Mouse (Mus musculus) hindbrain, embryonic 12.5 days (tissue): ENCODE results near the gene Cadps2. TPM values are rescaled to one million over a fixed set of nuclear protein-coding genes. Genes with fewer than 3 reads are reported as not detected.

Experiments
- ATAC-seq: fragments of 200-750 bp; cut with Nextera tagmentation; 2 replicates; pipeline ENCODE4 v1.8.0; 2017; ENCODE audit warnings: moderate TSS enrichment; ENCODE audit not compliant: low FRiP score
- H3K27ac ChIP-seq: fragments of 300-500 bp; sonication (generic); 2 replicates; pipeline ENCODE4 v1.5.1; 2016; ENCODE audit warnings: mild to moderate bottlenecking
- H3K27me3 ChIP-seq: fragments of 300-500 bp; sonication (generic); 2 replicates; pipeline ENCODE4 v1.6.1; 2016; ENCODE audit warnings: mild to moderate bottlenecking
- H3K36me3 ChIP-seq: fragments of 300-500 bp; sonication (generic); 2 replicates; pipeline ENCODE4 v1.6.1; 2016; ENCODE audit warnings: mild to moderate bottlenecking
- H3K4me1 ChIP-seq: fragments of 300-500 bp; sonication (generic); 2 replicates; pipeline ENCODE4 v1.6.1; 2016
- H3K4me2 ChIP-seq: fragments of 300-500 bp; sonication (generic); replicated peaks from 2 replicates; pipeline ENCODE4 v1.6.1; 2016; ENCODE audit warnings: mild to moderate bottlenecking
- H3K4me3 ChIP-seq: fragments of 300-500 bp; sonication (generic); 2 replicates; pipeline ENCODE4 v1.5.1; 2016; ENCODE audit warnings: mild to moderate bottlenecking
- H3K9ac ChIP-seq: fragments of 300-500 bp; sonication (generic); 2 replicates; pipeline ENCODE4 v1.6.1; 2016; ENCODE audit warnings: mild to moderate bottlenecking, moderate library complexity
- H3K9me3 ChIP-seq: fragments of 300-500 bp; sonication (generic); replicated peaks from 2 replicates; pipeline ENCODE4 v1.6.1; 2016; ENCODE audit warnings: mild to moderate bottlenecking
- WGBS: fragments of 180-500 bp; shearing (Covaris S2); methylation state at CpG from one replicate; pipeline ENCODE4 v1.1.7; 2016; 5-methylcytosine and 5-hydroxymethylcytosine counted together
- polyA plus RNA-seq: library from polyadenylated mRNA; unstranded; fragments of >200 nt; fragmentation: Nextera tagmentation; extraction: Ambion mirVana; gene quantifications from 2 replicates; pipeline ENCODE4 v1.2.1, GENCODE M21; 2016

Cadps2 gene
- polyA plus RNA-seq, 1 experiment from 2014 or later: 3.4 TPM

- Histone ChIP-seq H3K36me3 (no peaks in the 10 kb centered on the region), H3K4me1 (no peaks in the 10 kb centered on the region), H3K9me3 (no peaks in the 10 kb centered on the region), H3K4me3 (no peak overlapping the region), H3K4me2 (no peak overlapping the region), H3K27me3 (peaks cover 3% of the 10 kb centered on the region; the same call in 1 of the 2 replicates), H3K27ac (no peak overlapping the region), H3K9ac (no peak overlapping the region)
- WGBS: 92% methylated on average over 4 of the region's 4 CpGs
- ATAC-seq: no peak
Measured at GRCm38 (mm10) chr6:23392711-23393110, 446.5 kb downstream of the Cadps2 start.

- Histone ChIP-seq H3K9ac (no peak overlapping the region), H3K27me3 (peaks cover 3% of the 10 kb centered on the region; the same call in 1 of the 2 replicates), H3K4me1 (peaks cover 14% of the 10 kb centered on the region), H3K27ac (no peak overlapping the region), H3K4me2 (no peak overlapping the region), H3K9me3 (no peaks in the 10 kb centered on the region), H3K36me3 (no peaks in the 10 kb centered on the region), H3K4me3 (no peak overlapping the region)
- 39% methylated on average over 5 of the region's 5 CpGs for WGBS
- ATAC-seq: no peak
Measured at GRCm38 (mm10) chr6:23386711-23387110, 452.5 kb downstream of the Cadps2 start.

DNA sequence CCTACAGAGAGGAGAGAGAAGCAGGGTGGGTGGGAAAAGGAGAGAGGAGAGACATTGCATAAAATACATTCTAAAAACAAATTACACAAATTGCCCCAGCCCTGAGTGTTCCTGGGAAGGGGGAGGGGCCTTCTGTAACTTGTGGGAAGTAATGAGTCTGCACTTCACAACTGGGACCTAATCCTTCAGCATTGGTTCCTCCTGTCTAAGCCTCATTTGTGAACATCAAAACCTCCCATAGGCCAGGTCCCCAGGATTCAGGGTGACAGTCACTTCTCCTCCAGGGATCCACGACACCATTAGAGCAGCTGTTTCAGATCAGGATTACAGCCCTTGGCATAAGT lies 456.2 kb downstream of the Cadps2 start:
- Histone ChIP-seq H3K9ac (no peak overlapping the region), H3K4me3 (no peak overlapping the region), H3K4me1 (peaks cover 14% of the 10 kb centered on the region), H3K4me2 (peak overlapping the region; percentile 32), H3K27ac (no peak overlapping the region), H3K27me3 (peaks cover under 1% of the 10 kb centered on the region; the same call in 1 of the 2 replicates), H3K9me3 (no peaks in the 10 kb centered on the region), H3K36me3 (no peaks in the 10 kb centered on the region)
- peak; percentile 48 for ATAC-seq
- WGBS: 24% methylated on average over 1 of the region's 1 CpGs

GRCm38 (mm10) chr6:23382283-23383003 lies 456.8 kb downstream of the Cadps2 start:
- Histone ChIP-seq H3K27ac (no peak overlapping the region), H3K9ac (no peak overlapping the region)
- ATAC-seq: peak; percentile 57

GRCm38 (mm10) chr6:23376327-23376726 lies 462.9 kb downstream of the Cadps2 start:
- H3K4me2 ChIP-seq: no peak overlapping the region
- no peak overlapping the region for H3K9ac ChIP-seq
- ATAC-seq: no peak
- 92% methylated on average over 7 of the region's 7 CpGs for WGBS
- no peaks in the 10 kb centered on the region for H3K9me3 ChIP-seq
- H3K4me1 ChIP-seq: no peaks in the 10 kb centered on the region
- no peak overlapping the region for H3K4me3 ChIP-seq
- no peaks in the 10 kb centered on the region for H3K36me3 ChIP-seq
- H3K27ac ChIP-seq: no peak overlapping the region
- H3K27me3 ChIP-seq: no peaks in the 10 kb centered on the region

More at GRCm38 (mm10) chr6:23382283-23383003, 456.8 kb downstream of the Cadps2 start:
- no peaks in the 10 kb centered on the region for H3K27me3 ChIP-seq
- peak overlapping the region; percentile 32 for H3K4me2 ChIP-seq
- H3K4me1 ChIP-seq: peaks cover 14% of the 10 kb centered on the region
- no peaks in the 10 kb centered on the region for H3K9me3 ChIP-seq
- 16% methylated on average over 12 of the region's 12 CpGs for WGBS
- H3K36me3 ChIP-seq: no peaks in the 10 kb centered on the region
- no peak overlapping the region for H3K4me3 ChIP-seq

DNA sequence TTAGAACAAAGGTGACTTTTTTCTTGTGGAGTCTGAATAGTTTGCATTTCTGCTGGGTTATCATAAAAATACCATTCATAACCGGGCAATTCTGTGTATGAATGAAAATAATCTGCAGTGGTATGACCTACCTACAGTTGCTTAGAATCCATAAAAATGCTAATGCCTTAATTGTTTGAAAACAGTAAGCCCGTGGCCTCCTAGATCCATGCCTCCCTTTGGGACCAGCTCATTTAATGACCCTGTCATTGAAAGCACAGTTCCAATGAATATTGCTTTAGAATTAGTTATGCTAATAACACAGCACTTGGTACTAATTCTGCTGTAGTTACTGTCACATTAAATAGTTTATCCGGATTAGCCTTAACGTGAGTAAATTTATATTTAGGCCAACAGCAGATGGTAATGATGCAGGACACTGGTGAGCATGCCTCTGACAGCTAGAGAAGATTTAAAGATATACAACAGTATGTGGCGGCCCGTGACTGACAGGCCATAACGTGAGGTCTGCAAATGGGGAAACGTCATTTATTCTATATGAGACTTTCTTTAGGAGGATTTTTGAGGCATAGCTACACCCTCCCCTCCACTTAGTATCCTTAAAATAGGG lies 477.3 kb downstream of the Cadps2 start:
- peak; percentile 58 for ATAC-seq
- H3K27ac ChIP-seq: no peak overlapping the region
- no peak overlapping the region for H3K4me3 ChIP-seq
- H3K9me3 ChIP-seq: no peaks in the 10 kb centered on the region
- H3K4me1 ChIP-seq: no peaks in the 10 kb centered on the region
- H3K36me3 ChIP-seq: no peaks in the 10 kb centered on the region
- H3K4me2 ChIP-seq: no peak overlapping the region
- WGBS: 55% methylated on average over 8 of the region's 8 CpGs
- no peaks in the 10 kb centered on the region for H3K27me3 ChIP-seq
- H3K9ac ChIP-seq: no peak overlapping the region

DNA sequence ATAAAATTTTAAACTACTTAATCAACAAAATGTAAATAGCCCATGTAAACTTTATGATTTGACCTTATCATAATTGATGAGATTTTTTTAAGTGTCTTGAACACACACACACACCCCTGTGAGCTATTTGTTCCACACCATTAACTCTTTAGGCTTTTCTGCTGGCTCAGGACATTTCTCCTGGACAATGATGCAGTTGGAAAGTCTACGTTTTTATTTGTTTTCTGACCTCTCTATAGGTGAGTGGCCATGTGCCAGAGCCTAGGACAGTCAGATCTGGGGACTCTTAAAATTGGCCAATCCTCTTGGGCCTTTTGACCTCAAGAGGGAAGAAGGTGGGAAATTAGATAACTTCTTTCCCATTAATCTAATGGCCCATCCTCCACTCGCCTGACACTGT lies 478.6 kb downstream of the Cadps2 start:
- Histone ChIP-seq H3K4me1 (no peaks in the 10 kb centered on the region), H3K4me3 (no peak overlapping the region), H3K36me3 (no peaks in the 10 kb centered on the region), H3K27me3 (no peaks in the 10 kb centered on the region), H3K4me2 (no peak overlapping the region), H3K27ac (no peak overlapping the region), H3K9me3 (no peaks in the 10 kb centered on the region), H3K9ac (no peak overlapping the region)
- ATAC-seq: no peak
- WGBS: 54% methylated on average over 2 of the region's 2 CpGs

- Histone ChIP-seq H3K4me1 (peaks cover 3% of the 10 kb centered on the region; the same call in 1 of the 2 replicates), H3K36me3 (no peaks in the 10 kb centered on the region), H3K4me3 (no peak overlapping the region), H3K9me3 (no peaks in the 10 kb centered on the region), H3K27me3 (no peaks in the 10 kb centered on the region), H3K4me2 (no peak overlapping the region), H3K27ac (no peak overlapping the region), H3K9ac (no peak overlapping the region)
- ATAC-seq: no peak
- 42% methylated on average over 4 of the region's 4 CpGs for WGBS
Measured at GRCm38 (mm10) chr6:23356141-23356540, 483.1 kb downstream of the Cadps2 start.

DNA sequence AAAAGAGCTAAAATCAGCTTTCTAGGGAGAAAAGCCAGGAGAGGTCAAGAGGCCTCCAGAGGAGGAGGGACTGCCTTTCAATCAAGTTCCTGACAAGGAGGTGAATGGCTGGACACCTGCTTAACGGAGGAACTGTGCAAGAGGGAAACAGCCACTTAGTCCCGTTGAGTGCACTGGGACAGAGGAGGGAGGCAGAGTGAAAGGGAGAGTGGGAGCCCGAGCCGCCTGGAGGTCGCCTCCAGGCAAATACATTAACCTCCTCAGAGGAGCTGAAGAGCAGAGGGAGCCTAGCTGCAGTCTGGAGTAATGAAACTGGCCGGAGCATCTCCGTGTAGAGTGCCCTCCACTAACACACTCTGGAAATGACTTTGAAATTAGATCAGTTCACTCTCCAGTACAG lies 485.7 kb downstream of the Cadps2 start:
- no peak overlapping the region for H3K27ac ChIP-seq
- peak; percentile 74 for ATAC-seq
- no peak overlapping the region for H3K4me3 ChIP-seq
- H3K27me3 ChIP-seq: no peaks in the 10 kb centered on the region
- peaks cover 3% of the 10 kb centered on the region; the same call in 1 of the 2 replicates for H3K4me1 ChIP-seq
- WGBS: 4% methylated on average over 7 of the region's 7 CpGs
- H3K9me3 ChIP-seq: no peaks in the 10 kb centered on the region
- no peaks in the 10 kb centered on the region for H3K36me3 ChIP-seq
- H3K9ac ChIP-seq: no peak overlapping the region
- H3K4me2 ChIP-seq: no peak overlapping the region

- Histone ChIP-seq H3K27me3 (no peaks in the 10 kb centered on the region), H3K36me3 (no peaks in the 10 kb centered on the region), H3K4me1 (no peaks in the 10 kb centered on the region), H3K4me2 (no peak overlapping the region), H3K27ac (no peak overlapping the region), H3K9me3 (no peaks in the 10 kb centered on the region), H3K9ac (no peak overlapping the region), H3K4me3 (no peak overlapping the region)
- WGBS: 78% methylated on average over 7 of the region's 7 CpGs
- ATAC-seq: no peak
Measured at GRCm38 (mm10) chr6:23337411-23338063, 501.7 kb downstream of the Cadps2 start.

- Histone ChIP-seq H3K9ac (no peak overlapping the region), H3K27ac (no peak overlapping the region), H3K27me3 (no peaks in the 10 kb centered on the region), H3K4me1 (no peaks in the 10 kb centered on the region), H3K9me3 (no peaks in the 10 kb centered on the region), H3K36me3 (no peaks in the 10 kb centered on the region), H3K4me3 (no peak overlapping the region), H3K4me2 (no peak overlapping the region)
- no peak for ATAC-seq
- 77% methylated on average over 8 of the region's 8 CpGs for WGBS
Measured at GRCm38 (mm10) chr6:23314945-23315344, 524.3 kb downstream of the Cadps2 start.

- Histone ChIP-seq H3K36me3 (no peaks in the 10 kb centered on the region), H3K9me3 (no peaks in the 10 kb centered on the region), H3K27me3 (no peaks in the 10 kb centered on the region), H3K9ac (no peak overlapping the region), H3K4me3 (no peak overlapping the region), H3K4me1 (no peaks in the 10 kb centered on the region), H3K4me2 (no peak overlapping the region), H3K27ac (no peak overlapping the region)
- no peak for ATAC-seq
- WGBS: 63% methylated on average over 5 of the region's 5 CpGs
Measured at GRCm38 (mm10) chr6:23314291-23314690, 524.9 kb downstream of the Cadps2 start.
